Mouse (Mus musculus): ENCODE measurements at regions not wholly inside any gene's neighbourhood (a gene's known extent, or its start where the extent isn't known, plus 50 kb on each side); places are given as distances from the start of the nearest gene placed in this dataset.

DNA sequence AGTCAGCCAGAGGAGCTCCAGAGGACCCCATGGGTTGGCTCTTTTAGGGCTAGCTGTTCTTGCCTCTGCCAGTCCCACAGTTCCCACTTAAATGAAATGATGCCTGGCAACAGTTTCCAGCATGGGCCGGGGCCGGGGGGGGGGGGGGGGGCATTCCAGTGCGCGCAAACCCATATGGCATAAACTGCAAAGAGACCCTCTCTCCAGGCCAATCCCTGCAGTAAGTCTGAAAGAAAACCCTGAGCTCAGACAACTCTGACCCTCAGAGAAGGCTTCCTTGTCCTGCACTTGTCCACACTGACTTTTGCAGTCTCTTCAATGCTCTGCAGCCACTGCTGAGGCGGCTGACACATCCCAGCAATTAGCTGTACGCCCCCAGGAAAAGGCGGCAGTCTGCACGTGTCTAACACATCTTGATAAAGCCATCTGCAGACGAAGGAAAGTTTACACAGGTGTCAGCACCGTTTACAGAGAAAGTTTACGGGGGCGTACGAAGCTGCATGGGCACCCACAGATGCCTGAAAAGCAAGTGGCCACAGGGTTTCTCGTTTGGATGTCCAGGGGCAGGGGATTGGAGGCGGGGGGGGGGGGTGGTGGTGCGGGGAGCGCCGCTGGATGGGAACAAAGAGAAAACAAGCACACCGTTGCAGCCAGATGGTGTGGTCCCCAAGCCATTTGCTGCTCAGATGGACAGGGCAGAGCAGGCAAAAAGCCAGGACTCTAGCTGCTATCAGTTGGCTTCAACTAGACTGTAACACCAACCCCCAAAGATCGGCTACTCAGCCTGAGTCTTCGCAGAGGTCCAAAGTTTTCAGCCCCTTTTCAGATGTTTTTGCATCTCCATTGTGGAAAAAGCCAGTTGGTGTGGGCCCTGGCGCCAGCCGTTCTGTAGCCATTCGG, 244.0 kb upstream of the Hs6st1 start:
- peak; percentile 13 for DNase-seq (ENCODE audit: low spot score)
- Histone ChIP-seq H3K4me3 (ENCODE audit: low read depth, low read length) (no peak overlapping the region), H3K36me3 (ENCODE audit: control insufficient read depth, insufficient read depth, low read length) (no peaks in the 10 kb centered on the region), H3K27me3 (ENCODE audit: control insufficient read depth, insufficient read depth, low read length) (no peaks in the 10 kb centered on the region), H3K9ac (ENCODE audit: low read length) (no peak overlapping the region), H3K27ac (replicated peaks) (no peak overlapping the region), H3K4me1 (replicated peaks; ENCODE audit: control insufficient read depth, insufficient read depth) (no peaks in the 10 kb centered on the region), H3K9me3 (ENCODE audit: control insufficient read depth, low read length) (no peaks in the 10 kb centered on the region), H3K4me2 (replicated peaks; ENCODE audit: low read depth) (no peak overlapping the region)
- no peak for ATAC-seq (ENCODE audit: low FRiP score, low TSS enrichment)
- 40% methylated on average over 19 of the region's 24 CpGs for WGBS
- no peak for TF ChIP-seq EP300 (optimal IDR thresholded peaks at IDR 0.05)
- no peak for TF ChIP-seq CTCF (IDR thresholded peaks at IDR 0.05; ENCODE audit: low read depth)

DNA sequence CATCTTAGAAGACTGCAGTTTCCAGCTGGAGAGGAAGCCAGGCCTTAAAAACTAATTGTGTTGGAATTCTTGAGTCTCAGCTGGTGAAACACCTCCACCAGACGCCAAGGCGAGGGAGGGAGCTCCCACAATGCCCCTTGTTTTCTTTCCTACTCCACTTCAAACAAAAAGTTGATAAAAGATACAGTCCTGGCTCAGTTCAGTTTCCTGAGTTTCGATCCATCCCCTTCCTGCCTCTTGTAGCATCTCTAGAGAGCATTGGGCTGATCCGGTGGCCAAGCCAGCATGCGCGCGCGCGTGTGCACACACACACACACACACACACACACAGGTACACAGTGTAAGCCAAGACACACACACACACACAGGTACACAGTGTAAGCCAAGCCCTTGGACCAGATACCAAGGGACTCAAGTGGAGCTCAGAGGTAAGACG, 242.7 kb upstream of the Hs6st1 start:
- DNase-seq (ENCODE audit: low spot score) = peak; percentile 31
- Histone ChIP-seq H3K27ac (replicated peaks) (no peak overlapping the region), H3K9me3 (ENCODE audit: control insufficient read depth, low read length) (no peaks in the 10 kb centered on the region), H3K9ac (ENCODE audit: low read length) (no peak overlapping the region), H3K4me2 (replicated peaks; ENCODE audit: low read depth) (no peak overlapping the region), H3K36me3 (ENCODE audit: control insufficient read depth, insufficient read depth, low read length) (no peaks in the 10 kb centered on the region), H3K4me1 (replicated peaks; ENCODE audit: control insufficient read depth, insufficient read depth) (no peaks in the 10 kb centered on the region), H3K4me3 (ENCODE audit: low read depth, low read length) (no peak overlapping the region), H3K27me3 (ENCODE audit: control insufficient read depth, insufficient read depth, low read length) (no peaks in the 10 kb centered on the region)
- WGBS = 55% methylated on average over 9 of the region's 10 CpGs
- TF ChIP-seq EP300 (optimal IDR thresholded peaks at IDR 0.05) (no peak), CTCF (IDR thresholded peaks at IDR 0.05; ENCODE audit: low read depth) (no peak)
- ATAC-seq (ENCODE audit: low FRiP score, low TSS enrichment) = no peak

DNA sequence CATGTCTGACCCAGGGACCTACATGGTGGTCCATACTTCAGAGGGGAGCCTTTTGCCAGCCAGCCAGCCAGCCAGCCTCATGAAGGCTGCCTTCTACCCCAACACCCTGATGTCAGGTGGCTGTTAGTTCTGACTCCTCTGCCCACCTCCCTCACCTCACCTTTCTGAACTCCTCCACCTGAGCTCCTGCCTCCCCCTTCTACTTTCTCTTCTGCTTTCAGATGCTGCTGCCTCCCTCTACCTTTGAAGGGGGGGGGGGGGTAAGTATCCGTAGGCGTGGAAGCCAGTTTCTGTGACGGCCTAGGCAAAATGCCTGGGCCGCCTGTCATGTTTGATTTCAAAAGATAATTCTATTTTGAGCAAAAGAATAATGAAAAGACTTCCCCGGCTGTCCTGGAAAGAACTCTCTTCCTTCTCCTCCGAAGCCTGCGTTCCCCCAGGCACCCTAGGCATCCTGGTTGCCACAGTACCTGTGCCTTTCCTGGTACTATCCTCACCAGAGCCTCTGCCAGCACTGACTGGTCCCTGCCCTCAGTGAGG, 241.6 kb upstream of the Hs6st1 start:
- Histone ChIP-seq H3K4me3 (ENCODE audit: low read depth, low read length) (no peak overlapping the region), H3K27ac (replicated peaks) (no peak overlapping the region), H3K27me3 (ENCODE audit: control insufficient read depth, insufficient read depth, low read length) (no peaks in the 10 kb centered on the region), H3K4me2 (replicated peaks; ENCODE audit: low read depth) (no peak overlapping the region), H3K9ac (ENCODE audit: low read length) (no peak overlapping the region), H3K36me3 (ENCODE audit: control insufficient read depth, insufficient read depth, low read length) (no peaks in the 10 kb centered on the region), H3K9me3 (ENCODE audit: control insufficient read depth, low read length) (no peaks in the 10 kb centered on the region), H3K4me1 (replicated peaks; ENCODE audit: control insufficient read depth, insufficient read depth) (no peaks in the 10 kb centered on the region)
- no peak for DNase-seq (ENCODE audit: low spot score)
- ATAC-seq (ENCODE audit: low FRiP score, low TSS enrichment) = no peak
- 58% methylated on average over 7 of the region's 7 CpGs for WGBS
- TF ChIP-seq EP300 (optimal IDR thresholded peaks at IDR 0.05) = no peak
- TF ChIP-seq CTCF (IDR thresholded peaks at IDR 0.05; ENCODE audit: low read depth) = no peak

DNA sequence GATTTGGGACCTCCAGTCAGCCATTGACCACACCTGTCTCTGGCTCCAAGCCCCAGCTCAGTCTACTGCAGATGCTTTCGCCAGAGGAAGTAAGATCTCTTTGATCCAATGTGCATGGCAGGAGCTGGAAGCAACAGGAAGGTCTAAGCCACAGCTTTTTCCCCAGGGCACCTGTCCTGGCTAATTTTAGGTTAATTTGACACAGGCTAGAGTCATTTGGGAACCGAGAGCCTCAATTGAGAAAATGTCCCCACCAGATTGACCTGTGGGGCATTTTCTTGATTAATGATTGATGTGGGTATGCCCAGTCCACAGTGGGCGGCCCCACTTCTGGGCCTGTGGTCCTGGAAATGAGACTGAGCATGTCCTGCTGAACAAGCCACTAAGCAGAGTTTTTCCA, 240.7 kb upstream of the Hs6st1 start:
- no peaks in the 10 kb centered on the region for H3K4me1 ChIP-seq (replicated peaks; ENCODE audit: control insufficient read depth, insufficient read depth)
- no peak overlapping the region for H3K4me2 ChIP-seq (replicated peaks; ENCODE audit: low read depth)
- no peaks in the 10 kb centered on the region for H3K27me3 ChIP-seq (ENCODE audit: control insufficient read depth, insufficient read depth, low read length)
- no peak for DNase-seq (ENCODE audit: low spot score)
- ATAC-seq (ENCODE audit: low FRiP score, low TSS enrichment) = no peak
- TF ChIP-seq EP300 (optimal IDR thresholded peaks at IDR 0.05) = no peak
- no peak overlapping the region for H3K9ac ChIP-seq (ENCODE audit: low read length)
- H3K27ac ChIP-seq (replicated peaks) = no peak overlapping the region
- no peaks in the 10 kb centered on the region for H3K36me3 ChIP-seq (ENCODE audit: control insufficient read depth, insufficient read depth, low read length)
- no peaks in the 10 kb centered on the region for H3K9me3 ChIP-seq (ENCODE audit: control insufficient read depth, low read length)
- WGBS = 84% methylated on average over 3 of the region's 3 CpGs
- no peak overlapping the region for H3K4me3 ChIP-seq (ENCODE audit: low read depth, low read length)

DNA sequence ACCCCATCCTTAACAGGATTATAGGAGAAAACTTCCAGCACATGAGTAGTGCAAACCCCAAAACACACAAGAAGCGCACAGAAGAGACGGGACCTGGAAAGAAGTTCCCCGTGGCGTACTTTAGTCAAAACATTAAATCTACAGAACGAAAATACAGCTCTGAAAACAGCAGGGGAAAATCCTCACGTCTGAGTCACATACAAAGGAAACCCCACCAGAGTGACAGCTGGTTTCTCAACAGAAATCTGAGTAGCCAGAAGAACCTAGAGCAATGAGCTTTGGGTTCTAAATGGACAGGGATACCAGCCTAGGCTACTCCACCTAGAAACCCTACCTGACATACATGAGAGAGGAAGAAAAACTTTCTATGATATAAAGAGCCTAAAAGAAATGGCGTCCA, 234.0 kb upstream of the Hs6st1 start:
- DNase-seq (ENCODE audit: low spot score) (no peak), ATAC-seq (ENCODE audit: low FRiP score, low TSS enrichment) (no peak)
- Histone ChIP-seq H3K9me3 (ENCODE audit: control insufficient read depth, low read length) (no peaks in the 10 kb centered on the region), H3K4me1 (replicated peaks; ENCODE audit: control insufficient read depth, insufficient read depth) (no peaks in the 10 kb centered on the region), H3K4me3 (ENCODE audit: low read depth, low read length) (no peak overlapping the region), H3K9ac (ENCODE audit: low read length) (no peak overlapping the region), H3K36me3 (ENCODE audit: control insufficient read depth, insufficient read depth, low read length) (no peaks in the 10 kb centered on the region), H3K27me3 (ENCODE audit: control insufficient read depth, insufficient read depth, low read length) (no peaks in the 10 kb centered on the region), H3K4me2 (replicated peaks; ENCODE audit: low read depth) (no peak overlapping the region), H3K27ac (replicated peaks) (no peak overlapping the region)
- TF ChIP-seq EP300 (optimal IDR thresholded peaks at IDR 0.05) = no peak
- TF ChIP-seq CTCF (IDR thresholded peaks at IDR 0.05; ENCODE audit: low read depth) = no peak
- 77% methylated on average over 7 of the region's 7 CpGs for WGBS

DNA sequence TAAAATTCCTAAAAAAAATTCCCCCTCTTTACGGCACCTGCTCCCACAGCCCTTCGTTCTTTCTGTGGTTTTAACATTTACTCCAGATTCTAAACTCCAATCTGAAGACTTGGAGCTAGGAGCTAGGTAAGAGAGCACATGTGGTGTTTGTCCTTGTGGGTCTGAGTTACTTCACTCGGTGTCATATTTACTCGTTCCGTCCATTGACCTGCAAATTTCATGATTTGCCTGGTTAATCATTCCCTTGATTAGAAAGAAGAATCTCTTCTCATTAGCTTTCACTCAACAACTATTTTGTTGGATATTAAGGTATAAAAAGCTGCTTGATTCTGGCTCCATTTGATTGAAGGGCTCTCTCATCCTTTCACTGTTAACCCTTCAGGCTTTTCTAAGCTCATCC, 231.6 kb upstream of the Hs6st1 start:
- Histone ChIP-seq H3K36me3 (ENCODE audit: control insufficient read depth, insufficient read depth, low read length) (no peaks in the 10 kb centered on the region), H3K4me2 (replicated peaks; ENCODE audit: low read depth) (no peak overlapping the region), H3K9ac (ENCODE audit: low read length) (no peak overlapping the region), H3K27ac (replicated peaks) (no peak overlapping the region), H3K4me3 (ENCODE audit: low read depth, low read length) (no peak overlapping the region), H3K27me3 (ENCODE audit: control insufficient read depth, insufficient read depth, low read length) (no peaks in the 10 kb centered on the region), H3K4me1 (replicated peaks; ENCODE audit: control insufficient read depth, insufficient read depth) (no peaks in the 10 kb centered on the region), H3K9me3 (ENCODE audit: control insufficient read depth, low read length) (no peaks in the 10 kb centered on the region)
- TF ChIP-seq EP300 (optimal IDR thresholded peaks at IDR 0.05) (no peak), CTCF (IDR thresholded peaks at IDR 0.05; ENCODE audit: low read depth) (no peak)
- 58% methylated on average over 5 of the region's 5 CpGs for WGBS
- ATAC-seq (ENCODE audit: low FRiP score, low TSS enrichment) (no peak), DNase-seq (ENCODE audit: low spot score) (no peak)

Measured in stomach, postnatal 0 days (tissue).